Mouse (Mus musculus) bone marrow macrophage, adult 2 months (primary cell): Measurements from ENCODE around the gene Rad51c. TPM values are rescaled to one million over a fixed set of nuclear protein-coding genes. Genes with fewer than 3 reads are reported as not detected.
"Not testable (repeated sequence)": the region's sequence is repeated elsewhere in the genome, so short reads cannot be mapped to it uniquely, and the experiment has no call there.

Experiments
- H3K27ac ChIP-seq: 2 replicates; pipeline ENCODE4 v1.5.1; 2012; ENCODE audit warnings: low read depth, low read length; ENCODE audit not compliant: insufficient read depth
- H3K4me1 ChIP-seq: 2 replicates; pipeline ENCODE4 v1.6.1; 2012; ENCODE audit warnings: low read length; ENCODE audit not compliant: control insufficient read depth, insufficient read depth
- H3K4me3 ChIP-seq: 2 replicates; pipeline ENCODE4 v1.5.1; 2012; ENCODE audit warnings: mild to moderate bottlenecking, low read length, moderate library complexity; ENCODE audit not compliant: insufficient read depth
- CTCF ChIP-seq: IDR thresholded peaks from 2 replicates; pipeline ENCODE4 v1.5.1; 2012; ENCODE audit warnings: low read depth, mild to moderate bottlenecking, low read length, moderate library complexity
- POLR2A ChIP-seq: IDR thresholded peaks from 2 replicates; pipeline ENCODE4 v1.6.1; 2012; ENCODE audit warnings: mild to moderate bottlenecking, low read depth, low read length, borderline replicate concordance
- polyA plus RNA-seq: library from polyadenylated mRNA; stranded (reverse); fragments of >200 nt; gene quantifications from 2 replicates; pipeline ENCODE4 v1.2.4, GENCODE M21; 2012; ENCODE audit not compliant: missing spikeins, insufficient read depth, insufficient read length

Rad51c gene
- polyA plus RNA-seq, 1 experiment, result 3.4 TPM

DNA sequence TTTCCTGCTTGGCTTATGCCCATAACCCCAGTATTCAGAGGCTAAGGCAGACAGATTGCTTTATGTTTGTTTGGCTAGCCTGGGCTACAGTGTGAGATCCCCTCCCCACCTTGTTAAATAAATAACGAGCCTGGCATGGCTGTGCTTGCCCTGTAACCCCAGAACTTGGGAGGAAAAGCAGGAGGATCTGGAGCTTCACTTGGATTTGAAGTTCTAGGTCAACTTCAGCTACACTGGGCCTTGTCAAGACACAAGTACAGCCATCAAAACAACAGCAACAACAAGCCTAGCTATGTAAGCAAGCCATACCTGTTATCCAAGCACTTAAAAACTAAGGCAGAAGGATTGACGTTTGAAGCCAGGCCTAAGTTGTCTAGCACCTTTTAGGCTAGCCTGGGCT, 25.6 kb upstream of the Rad51c start:
- TF ChIP-seq POLR2A, result no peak
- no peak for TF ChIP-seq CTCF
- H3K27ac ChIP-seq, result no peak overlapping the region
- H3K4me3 ChIP-seq, result no peak overlapping the region
- H3K4me1 ChIP-seq, result peaks cover 9% of the 10 kb centered on the region

DNA sequence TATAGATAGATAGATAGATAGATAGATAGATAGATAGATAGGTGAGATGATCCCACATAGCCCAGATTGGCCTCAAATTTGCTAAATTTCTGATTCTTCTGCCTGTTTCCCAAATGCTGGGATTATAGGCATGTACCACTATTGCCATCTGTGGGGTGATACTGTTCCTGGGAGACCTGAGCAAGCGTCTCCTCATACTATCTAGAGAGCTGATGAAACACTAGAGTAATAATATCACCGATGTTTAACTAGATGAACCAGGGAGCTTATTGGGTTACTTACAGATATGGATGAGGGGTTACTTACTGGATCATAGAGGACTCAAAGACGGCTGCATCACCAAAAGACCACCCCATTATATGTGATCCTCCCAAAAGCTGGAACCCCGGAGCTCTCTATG, 24.6 kb upstream of the Rad51c start:
- Histone ChIP-seq H3K4me3 (no peak overlapping the region), H3K4me1 (peaks cover 9% of the 10 kb centered on the region), H3K27ac (no peak overlapping the region)
- TF ChIP-seq CTCF (no peak), POLR2A (no peak)

DNA sequence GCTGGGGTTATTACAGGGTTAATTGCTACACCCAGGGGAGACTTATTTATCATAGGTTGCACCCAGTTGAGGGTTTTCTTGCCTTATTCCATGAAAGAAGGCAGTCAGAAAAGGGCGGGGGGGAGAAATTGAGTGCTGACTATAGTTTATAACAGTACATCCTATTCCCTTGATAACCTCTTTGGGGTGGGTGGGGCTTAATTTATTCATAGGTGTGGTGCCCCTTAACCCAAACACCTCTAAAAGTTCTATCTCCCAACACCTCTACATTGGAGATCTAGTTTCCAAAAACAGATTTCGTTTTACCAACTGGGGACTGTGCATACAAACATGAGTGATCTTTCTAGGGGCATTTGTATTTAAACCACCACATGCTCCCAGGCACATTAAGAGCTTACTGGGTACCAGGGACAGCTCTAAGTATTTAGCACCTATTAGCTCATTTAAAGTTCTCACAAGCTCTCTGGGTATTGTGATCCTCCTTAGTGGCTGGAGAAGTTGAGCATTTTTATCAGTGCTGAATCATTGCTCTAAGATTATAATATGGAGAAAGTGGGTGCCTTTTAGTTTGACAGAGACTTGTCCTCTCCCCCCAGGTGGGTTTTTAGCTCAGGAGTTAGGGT, 23.4 kb upstream of the Rad51c start:
- Histone ChIP-seq H3K27ac (no peak overlapping the region), H3K4me3 (no peak overlapping the region)

DNA sequence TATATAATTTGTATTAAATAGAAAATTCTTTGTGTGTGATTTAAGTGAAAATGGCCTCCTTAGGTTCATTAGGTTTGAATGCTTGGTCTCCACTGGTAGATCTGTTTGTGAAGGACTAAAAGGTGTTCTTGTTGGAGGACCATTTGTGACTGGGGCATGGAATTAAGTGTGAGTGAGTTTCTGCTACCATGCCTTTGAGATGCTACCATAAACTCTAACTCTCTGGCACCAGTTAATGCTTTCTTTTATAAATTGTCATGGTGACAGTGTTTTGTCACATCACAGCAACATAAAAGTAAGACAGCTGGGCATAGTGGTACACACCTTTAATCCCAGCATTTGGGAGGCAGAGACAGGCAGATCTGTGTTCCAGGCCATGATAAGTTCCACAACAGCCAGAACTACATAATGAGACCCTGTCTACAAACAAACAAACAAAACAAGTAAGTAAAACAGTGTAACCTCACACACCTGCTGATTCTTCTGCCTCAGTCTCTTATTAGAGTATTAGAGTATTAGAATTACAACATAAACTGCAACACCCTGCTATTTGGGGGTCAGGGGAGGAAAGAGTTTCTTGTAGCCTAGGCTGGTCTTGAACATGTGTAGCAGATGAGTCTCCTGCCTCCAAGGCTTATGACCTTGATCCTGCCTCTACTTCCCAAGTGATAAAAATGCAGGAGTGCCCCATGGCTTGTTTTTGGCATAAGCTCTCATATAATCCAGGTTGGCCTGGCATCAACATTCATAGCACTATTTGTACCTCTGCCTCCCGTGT, 22.7 kb upstream of the Rad51c start:
- H3K27ac ChIP-seq, result no peak overlapping the region; the same call in 1 of the 2 replicates
- no peak overlapping the region for H3K4me3 ChIP-seq
- TF ChIP-seq CTCF, result no peak
- TF ChIP-seq POLR2A, result no peak

More for the DNA sequence above, 23.4 kb upstream of the Rad51c start:
- no peak for TF ChIP-seq CTCF
- no peak for TF ChIP-seq POLR2A
- H3K4me1 ChIP-seq, result peaks cover 6% of the 10 kb centered on the region

DNA sequence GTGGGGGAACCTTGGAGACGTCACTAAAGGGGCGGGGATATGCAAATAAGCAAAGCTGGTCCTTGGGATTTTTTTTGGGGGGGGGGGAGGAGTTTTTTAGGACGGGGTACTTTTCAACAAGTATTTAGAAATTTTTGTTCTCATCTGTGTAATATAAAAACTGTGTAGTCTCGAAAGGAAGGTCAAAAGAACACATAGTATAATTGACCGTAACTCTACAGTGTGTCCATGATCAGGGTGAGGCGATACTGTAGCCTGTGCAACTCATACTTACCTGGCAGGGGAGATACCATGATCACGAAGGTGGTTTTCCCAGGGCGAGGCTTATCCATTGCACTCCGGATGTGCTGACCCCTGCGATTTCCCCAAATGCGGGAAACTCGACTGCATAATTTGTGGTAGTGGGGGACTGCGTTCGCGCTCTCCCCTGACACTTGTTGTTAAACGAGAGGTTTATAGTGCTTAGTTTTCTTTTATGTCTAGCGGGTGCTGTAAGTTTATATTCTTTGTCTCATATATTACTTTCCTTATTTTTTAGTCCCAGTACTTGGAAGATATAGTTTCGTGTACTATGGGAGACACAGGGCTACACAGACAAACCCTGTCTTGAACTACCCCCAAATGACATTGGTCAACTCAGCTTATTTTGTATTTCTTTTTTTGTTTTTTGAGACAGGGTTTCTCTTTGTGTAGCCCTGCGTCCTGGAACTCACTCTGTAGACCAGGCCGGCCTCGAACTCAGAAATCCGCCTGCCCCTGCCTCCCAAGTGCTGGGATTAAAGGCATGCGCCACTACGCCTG, 21.9 kb upstream of the Rad51c start:
- Histone ChIP-seq H3K27ac (peak overlapping the region; percentile 53), H3K4me3 (peak overlapping the region; percentile 55)
- TF ChIP-seq POLR2A, result peak; percentile 98

More for the DNA sequence above, 22.7 kb upstream of the Rad51c start:
- peaks cover 5% of the 10 kb centered on the region for H3K4me1 ChIP-seq

DNA sequence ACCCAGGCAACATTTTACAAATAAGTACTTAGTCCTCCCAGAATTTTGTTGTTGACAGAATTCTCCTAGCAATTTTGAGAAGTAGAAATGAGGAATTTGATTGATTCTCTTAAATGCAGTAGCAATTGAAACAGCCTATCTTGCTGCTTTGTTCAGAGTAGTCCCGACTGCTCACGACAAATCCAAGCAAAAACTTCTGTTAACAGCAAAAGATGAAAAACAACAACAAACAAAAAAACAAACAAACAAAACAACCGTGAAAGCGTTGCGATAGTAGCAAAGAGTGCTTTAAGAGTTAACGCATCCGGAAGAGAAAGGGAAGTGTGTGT, 21.3 kb upstream of the Rad51c start:
- Histone ChIP-seq H3K4me3 (peak overlapping the region; percentile 55), H3K27ac (peak overlapping the region; percentile 20), H3K4me1 (peaks cover 5% of the 10 kb centered on the region)
- TF ChIP-seq POLR2A (no peak), CTCF (no peak)

More for the DNA sequence above, 21.9 kb upstream of the Rad51c start:
- not testable (repeated sequence) for H3K4me1 ChIP-seq

DNA sequence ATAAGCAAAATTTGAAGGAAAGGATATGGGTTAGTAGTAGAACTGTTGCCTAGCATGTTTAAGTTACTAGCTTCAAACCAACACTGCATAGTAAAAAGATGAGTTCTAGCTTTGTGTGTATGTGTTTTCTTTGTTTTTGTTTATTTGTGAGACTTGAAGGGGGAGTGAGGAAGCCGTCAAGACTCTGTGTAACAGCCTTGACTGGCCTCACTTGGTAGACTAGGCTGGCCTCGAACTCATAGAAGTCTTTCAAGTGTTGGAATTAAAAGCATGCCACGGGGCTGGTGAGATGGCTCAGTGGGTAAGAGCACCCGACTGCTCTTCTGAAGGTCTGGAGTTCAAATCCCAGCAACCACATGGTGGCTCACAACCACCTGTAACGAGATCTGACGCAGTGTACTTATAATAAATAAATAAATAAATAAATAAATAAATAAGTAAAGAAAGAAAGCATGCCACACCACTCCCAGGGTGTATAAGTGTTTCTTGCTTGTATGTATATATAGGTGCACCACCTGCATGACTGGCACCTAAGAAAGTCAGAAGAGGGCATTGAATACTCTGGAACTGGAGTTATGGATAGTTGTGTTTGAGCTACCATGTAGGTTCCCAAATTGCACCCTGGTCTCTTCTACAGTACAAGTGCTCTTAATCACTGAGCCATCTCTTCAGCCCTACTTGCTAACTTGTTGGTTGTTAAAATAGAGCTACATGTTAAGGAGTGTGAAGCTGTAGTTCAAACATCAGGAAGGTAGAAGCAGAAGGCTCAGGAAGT, 19.0 kb upstream of the Rad51c start:
- no peak overlapping the region for H3K27ac ChIP-seq
- peaks cover 3% of the 10 kb centered on the region for H3K4me1 ChIP-seq

DNA sequence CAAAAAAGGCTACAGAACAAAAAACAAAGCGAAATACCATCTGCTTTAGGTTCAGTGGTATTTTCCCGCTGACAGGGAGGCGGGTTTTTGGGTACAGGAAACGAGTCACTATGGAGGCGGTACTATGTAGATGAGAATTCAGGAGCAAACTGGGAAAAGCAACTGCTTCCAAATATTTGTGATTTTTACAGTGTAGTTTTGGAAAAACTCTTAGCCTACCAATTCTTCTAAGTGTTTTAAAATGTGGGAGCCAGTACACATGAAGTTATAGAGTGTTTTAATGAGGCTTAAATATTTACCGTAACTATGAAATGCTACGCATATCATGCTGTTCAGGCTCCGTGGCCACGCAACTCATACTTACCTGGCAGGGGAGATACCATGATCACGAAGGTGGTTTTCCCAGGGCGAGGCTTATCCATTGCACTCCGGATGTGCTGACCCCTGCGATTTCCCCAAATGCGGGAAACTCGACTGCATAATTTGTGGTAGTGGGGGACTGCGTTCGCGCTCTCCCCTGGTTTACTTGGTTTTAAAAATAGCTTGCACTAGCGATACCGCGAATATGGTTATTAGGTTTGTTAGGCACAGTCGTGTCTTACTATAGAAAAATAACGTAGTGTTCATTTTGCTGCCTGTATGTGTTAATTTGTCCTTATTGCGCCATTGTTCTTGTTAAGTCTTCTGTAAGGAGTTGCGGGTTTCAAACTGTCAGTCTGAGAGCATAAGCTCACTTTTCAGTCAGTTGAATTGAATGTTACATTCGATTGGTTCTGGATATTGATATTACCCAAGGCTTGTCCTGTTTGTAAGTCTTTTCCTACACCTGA, 18.0 kb upstream of the Rad51c start:
- no peak for TF ChIP-seq CTCF
- peak; percentile 97 for TF ChIP-seq POLR2A
- Histone ChIP-seq H3K27ac (peak overlapping the region; percentile 38), H3K4me3 (peak overlapping the region; percentile 36; the same call in 1 of the 2 replicates), H3K4me1 (peaks cover 2% of the 10 kb centered on the region)

More for the DNA sequence above, 19.0 kb upstream of the Rad51c start:
- peak; percentile 73; the same call in 1 of the 2 replicates for TF ChIP-seq POLR2A
- no peak for TF ChIP-seq CTCF
- H3K4me3 ChIP-seq, result no peak overlapping the region
